Mouse (Mus musculus) layer of hippocampus, adult 18-20 months (tissue): ENCODE results near the gene Fam71a. TPM values are rescaled to one million over a fixed set of nuclear protein-coding genes. Genes with fewer than 3 reads are reported as not detected.
A peak's percentile ranks its signal among the peaks of the same experiment; 100 is the strongest.

Experiments used
- DNase-seq, 2 experiments: peaks; one replicate each; pipeline ENCODE4 v3.0.0; 2022; ENCODE audit warnings: low spot score in 2 of 2
- long read RNA-seq: library from polyadenylated mRNA; stranded (forward); transcript quantifications from one replicate; pipeline ENCODE4 v2.0.0, GENCODE M21; 2021
- total RNA-seq, 2 experiments: library from RNA; stranded (reverse); gene quantifications; 2 replicates each; pipeline ENCODE4 v1.2.3; 2021

The Fam71a gene
- total RNA-seq: not detected
- long read RNA-seq: 0 reads

GRCm38 (mm10) chr1:191164717-191165116 is at the start of gene Fam71a:
Gene Fam71a (minus strand): TSS chr1:191164817.
- DNase-seq: no peak

GRCm38 (mm10) chr1:191211096-191211495 is 46.5 kb upstream of the Fam71a start:
- DNase-seq: no peak

- no peak for DNase-seq
These were observed 41.2 kb upstream of the Fam71a start for GRCm38 (mm10) chr1:191205791-191206190.

- no peak for DNase-seq
These were observed 40.3 kb upstream of the Fam71a start for GRCm38 (mm10) chr1:191204876-191205275.

GRCm38 (mm10) chr1:191203496-191203895 is 38.9 kb upstream of the Fam71a start:
- no peak for DNase-seq

GRCm38 (mm10) chr1:191202208-191202952 is 37.8 kb upstream of the Fam71a start:
- no peak for DNase-seq

GRCm38 (mm10) chr1:191200816-191201602 is 36.4 kb upstream of the Fam71a start:
- DNase-seq: no peak

GRCm38 (mm10) chr1:191197916-191198315 is 33.3 kb upstream of the Fam71a start:
- no peak for DNase-seq

- no peak for DNase-seq
These were observed 31.4 kb upstream of the Fam71a start for GRCm38 (mm10) chr1:191196016-191196415.

GRCm38 (mm10) chr1:191193657-191194424 is 29.2 kb upstream of the Fam71a start:
- no peak for DNase-seq

GRCm38 (mm10) chr1:191192751-191193150 is 28.1 kb upstream of the Fam71a start:
- DNase-seq: no peak

- DNase-seq: no peak
These were observed 27.6 kb upstream of the Fam71a start for GRCm38 (mm10) chr1:191192213-191192612.

- DNase-seq: no peak
These were observed 25.2 kb upstream of the Fam71a start for GRCm38 (mm10) chr1:191189671-191190372.

- no peak for DNase-seq
These were observed 21.8 kb upstream of the Fam71a start for GRCm38 (mm10) chr1:191186386-191186770.

- no peak for DNase-seq
These were observed 21.3 kb upstream of the Fam71a start for GRCm38 (mm10) chr1:191185761-191186385.

- DNase-seq: no peak
These were observed 20.2 kb upstream of the Fam71a start for GRCm38 (mm10) chr1:191184841-191185251.

GRCm38 (mm10) chr1:191184066-191184815 is 19.6 kb upstream of the Fam71a start:
- peak in 1 of 2 experiments; percentile 31 for DNase-seq

- DNase-seq: peak; percentile 71 to 87
These were observed 18.8 kb upstream of the Fam71a start for GRCm38 (mm10) chr1:191183163-191184065.
